Mouse (Mus musculus): Measurements from ENCODE around the gene Unc79. TPM values are rescaled to one million over a fixed set of nuclear protein-coding genes. Genes with fewer than 3 reads are reported as not detected.

Unc79 gene
- polyA plus RNA-seq, 1 experiment from 2014 or later = 0.28 TPM

- no peak overlapping the region for H3K4me3 ChIP-seq (replicated peaks)
- H3K4me1 ChIP-seq (replicated peaks) = no peaks in the 10 kb centered on the region
- no peaks in the 10 kb centered on the region for H3K9me3 ChIP-seq
- no peaks in the 10 kb centered on the region for H3K27me3 ChIP-seq (replicated peaks)
- H3K36me3 ChIP-seq = no peaks in the 10 kb centered on the region
- no peak overlapping the region for H3K4me2 ChIP-seq (replicated peaks)
- 79% methylated on average over 4 of the region's 4 CpGs for WGBS
- H3K27ac ChIP-seq = no peak overlapping the region
- H3K9ac ChIP-seq = no peak overlapping the region
- ATAC-seq = no peak
Measured at GRCm38 (mm10) chr12:103226121-103226520, 277.5 kb downstream of the Unc79 start.

GRCm38 (mm10) chr12:103229058-103229457 lies 280.4 kb downstream of the Unc79 start:
- H3K27me3 ChIP-seq (replicated peaks) = no peaks in the 10 kb centered on the region
- H3K4me1 ChIP-seq (replicated peaks) = no peaks in the 10 kb centered on the region
- no peaks in the 10 kb centered on the region for H3K36me3 ChIP-seq
- no peak overlapping the region for H3K27ac ChIP-seq
- no peak overlapping the region for H3K4me3 ChIP-seq (replicated peaks)
- H3K9me3 ChIP-seq = no peaks in the 10 kb centered on the region
- no peak overlapping the region for H3K9ac ChIP-seq
- 66% methylated on average over 4 of the region's 4 CpGs for WGBS
- no peak for ATAC-seq
- H3K4me2 ChIP-seq (replicated peaks) = no peak overlapping the region

Other genes starting within 250 kb of the Unc79 start
- 39.1 and 40.1 TPM in 2 replicates for gene Itpk1, start 243.9 kb upstream of the Unc79 start, polyA plus RNA-seq (2015; fragmentation: Nextera tagmentation; extraction: Ambion mirVana)
- gene Moap1, start 205.2 kb upstream of the Unc79 start, polyA plus RNA-seq (2015; fragmentation: Nextera tagmentation; extraction: Ambion mirVana) = 20.5 and 23.1 TPM in 2 replicates
- 15.3 and 16.3 TPM in 2 replicates for gene Tmem251, start 205.1 kb upstream of the Unc79 start, polyA plus RNA-seq (2015; fragmentation: Nextera tagmentation; extraction: Ambion mirVana)
- gene Gm28051, start 191.1 kb upstream of the Unc79 start, polyA plus RNA-seq (2015; fragmentation: Nextera tagmentation; extraction: Ambion mirVana) = not detected in 2 replicates
- gene Gon7, start 191.1 kb upstream of the Unc79 start, polyA plus RNA-seq (2015; fragmentation: Nextera tagmentation; extraction: Ambion mirVana) = 30.8 and 31.2 TPM in 2 replicates
- 32.2 and 36.8 TPM in 2 replicates for gene Ubr7, start 190.9 kb upstream of the Unc79 start, polyA plus RNA-seq (2015; fragmentation: Nextera tagmentation; extraction: Ambion mirVana)
- 18.7 and 21.0 TPM in 2 replicates for gene Gm20604, start 190.2 kb upstream of the Unc79 start, polyA plus RNA-seq (2015; fragmentation: Nextera tagmentation; extraction: Ambion mirVana)
- gene Btbd7, start 70.4 kb upstream of the Unc79 start, polyA plus RNA-seq (2015; fragmentation: Nextera tagmentation; extraction: Ambion mirVana) = 15.0 and 15.9 TPM in 2 replicates
- gene Cox8c, start 49.5 kb upstream of the Unc79 start, polyA plus RNA-seq (2015; fragmentation: Nextera tagmentation; extraction: Ambion mirVana) = not detected in 2 replicates